Mouse (Mus musculus) stomach, postnatal 0 days (tissue): ENCODE results near the gene Snx4.

ENCODE experiments used
- CTCF ChIP-seq: IDR thresholded peaks from 2 replicates; pipeline ENCODE4 v1.5.1; 2016; ENCODE audit warnings: antibody characterized with exemption, low read depth, mild to moderate bottlenecking, moderate library complexity
- EP300 ChIP-seq: optimal IDR thresholded peaks from 2 replicates; pipeline ENCODE3; 2016; ENCODE audit warnings: antibody characterized with exemption

GRCm38 (mm10) chr16:33236151-33236550 lies 15.1 kb upstream of the Snx4 start:
- TF ChIP-seq CTCF = no peak
- TF ChIP-seq EP300 = no peak
